Mouse (Mus musculus) frontal cortex, adult (tissue): ENCODE results near the gene Ehmt1.

ENCODE experiments used
- ATAC-seq: cut with Nextera tagmentation; 2 replicates; pipeline ENCODE4 v1.9.2; 2017; ENCODE audit warnings: mild to moderate bottlenecking, moderate library complexity, mixed read lengths; ENCODE audit not compliant: low TSS enrichment

Gene Ehmt1

GRCm38 (mm10) chr2:24912189-24912588 is 7.2 kb downstream of the Ehmt1 start:
- ATAC-seq = no peak

- no peak for ATAC-seq
Measured at GRCm38 (mm10) chr2:24910481-24910880, 8.9 kb downstream of the Ehmt1 start.

- no peak for ATAC-seq
Measured at GRCm38 (mm10) chr2:24905653-24906155, 13.7 kb downstream of the Ehmt1 start.

GRCm38 (mm10) chr2:24904823-24905652 is 14.4 kb downstream of the Ehmt1 start:
- no peak for ATAC-seq

GRCm38 (mm10) chr2:24902999-24903398 is 16.4 kb downstream of the Ehmt1 start:
- ATAC-seq = no peak

- peak; percentile 48; the same call in 1 of the 2 replicates for ATAC-seq
Measured at GRCm38 (mm10) chr2:24901055-24901454, 18.4 kb downstream of the Ehmt1 start.

GRCm38 (mm10) chr2:24899292-24899691 is 20.1 kb downstream of the Ehmt1 start:
- ATAC-seq = no peak

- ATAC-seq = no peak
Measured at GRCm38 (mm10) chr2:24896761-24897160, 22.7 kb downstream of the Ehmt1 start.

- ATAC-seq = no peak
Measured at GRCm38 (mm10) chr2:24894211-24894610, 25.2 kb downstream of the Ehmt1 start.

- no peak for ATAC-seq
Measured at GRCm38 (mm10) chr2:24892318-24892717, 27.1 kb downstream of the Ehmt1 start.

- ATAC-seq = no peak
Measured at GRCm38 (mm10) chr2:24890541-24891447, 28.6 kb downstream of the Ehmt1 start.

- ATAC-seq = no peak
Measured at GRCm38 (mm10) chr2:24888895-24889294, 30.5 kb downstream of the Ehmt1 start.

- no peak for ATAC-seq
Measured at GRCm38 (mm10) chr2:24880686-24881085, 38.7 kb downstream of the Ehmt1 start.

GRCm38 (mm10) chr2:24870952-24871351 is 48.5 kb downstream of the Ehmt1 start:
- no peak for ATAC-seq

GRCm38 (mm10) chr2:24863010-24863409 is 56.4 kb downstream of the Ehmt1 start:
- ATAC-seq = peak; percentile 62; the same call in 1 of the 2 replicates

GRCm38 (mm10) chr2:24852408-24852807 is 67.0 kb downstream of the Ehmt1 start:
- ATAC-seq = 0 out of 2 replicates have a peak, but pooled peaks have one; percentile 33

- ATAC-seq = no peak
Measured at GRCm38 (mm10) chr2:24846557-24846956, 72.9 kb downstream of the Ehmt1 start.

GRCm38 (mm10) chr2:24845256-24845655 is 74.2 kb downstream of the Ehmt1 start:
- ATAC-seq = no peak

- no peak for ATAC-seq
Measured at GRCm38 (mm10) chr2:24830614-24831013, 88.8 kb downstream of the Ehmt1 start.

- no peak for ATAC-seq
Measured at GRCm38 (mm10) chr2:24809746-24810145, 109.7 kb downstream of the Ehmt1 start.

- ATAC-seq = no peak
Measured at GRCm38 (mm10) chr2:24807691-24808090, 111.7 kb downstream of the Ehmt1 start.

- peak; percentile 76 for ATAC-seq
Measured at GRCm38 (mm10) chr2:24807036-24807435, 112.4 kb downstream of the Ehmt1 start.
